Mouse (Mus musculus): Measurements from ENCODE around the gene Ubl4b. TPM values are rescaled to one million over a fixed set of nuclear protein-coding genes. Genes with fewer than 3 reads are reported as not detected.

Ubl4b gene
- not detected for polyA plus RNA-seq (2012; fragmentation: generic; extraction: Trizol)
- long read RNA-seq, experiment 1, result 0 reads
- long read RNA-seq, experiment 2, result 0 reads

DNA sequence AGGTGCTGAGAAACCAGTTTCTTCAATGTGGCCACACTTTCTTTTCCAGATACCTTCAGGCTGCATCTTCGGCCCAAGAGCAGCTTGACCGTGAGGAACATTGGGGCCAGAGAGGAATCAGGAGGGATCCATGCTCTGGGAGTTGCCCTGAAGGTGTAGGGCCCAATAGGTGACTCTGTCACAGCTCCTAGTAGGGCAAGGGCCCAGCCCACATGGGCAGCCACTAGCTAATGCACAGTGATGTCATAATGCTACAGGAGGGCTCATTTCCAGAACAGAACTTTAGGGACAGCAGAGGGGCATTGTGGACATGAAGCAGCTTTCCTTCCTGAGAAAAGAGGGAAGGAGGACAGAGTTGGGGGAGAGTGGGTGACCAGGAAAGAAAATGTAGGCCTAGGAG, at the start of gene Ubl4b:
Gene Ubl4b, minus strand, starts transcription at position 232 of the 400 bp plus-strand sequence.
- Histone ChIP-seq H3K36me3 (ENCODE audit: control insufficient read depth, insufficient read depth) (no peaks in the 10 kb centered on the region), H3K79me2 (ENCODE audit: control insufficient read depth, insufficient read depth) (no peaks in the 10 kb centered on the region), H3K4me3 (ENCODE audit: insufficient read depth, poor library complexity, severe bottlenecking) (no peak within 1 kb of the TSS), H3K79me3 (ENCODE audit: low read depth) (no peaks in the 10 kb centered on the region), H3ac (ENCODE audit: control insufficient read depth, insufficient read length, low read depth) (no peak within 1 kb of the TSS), H3K27me3 (ENCODE audit: control insufficient read depth, insufficient read depth, insufficient read length) (peaks cover 33% of the 10 kb centered on the region)
- TF ChIP-seq FOSL1 (IDR thresholded peaks at IDR 0.05; ENCODE audit: insufficient read depth, low read length, poor library complexity, severe bottlenecking), result no peak
- no peak for TF ChIP-seq USF1 (IDR thresholded peaks at IDR 0.05; ENCODE audit: low read depth)
- no peak for TF ChIP-seq CTCF (IDR thresholded peaks at IDR 0.05; ENCODE audit: control insufficient read depth, insufficient read depth, insufficient read length)
- no peak for TF ChIP-seq CEBPB (IDR thresholded peaks at IDR 0.05; ENCODE audit: low read depth)
- TF ChIP-seq MYOD1 (IDR thresholded peaks at IDR 0.05; ENCODE audit: control insufficient read depth, insufficient read length, low read depth), result no peak
- TF ChIP-seq MAX (IDR thresholded peaks at IDR 0.05), result no peak
- no peak for TF ChIP-seq MYOG (IDR thresholded peaks at IDR 0.05; ENCODE audit: control insufficient read depth, extremely low read depth, insufficient read length)

DNA sequence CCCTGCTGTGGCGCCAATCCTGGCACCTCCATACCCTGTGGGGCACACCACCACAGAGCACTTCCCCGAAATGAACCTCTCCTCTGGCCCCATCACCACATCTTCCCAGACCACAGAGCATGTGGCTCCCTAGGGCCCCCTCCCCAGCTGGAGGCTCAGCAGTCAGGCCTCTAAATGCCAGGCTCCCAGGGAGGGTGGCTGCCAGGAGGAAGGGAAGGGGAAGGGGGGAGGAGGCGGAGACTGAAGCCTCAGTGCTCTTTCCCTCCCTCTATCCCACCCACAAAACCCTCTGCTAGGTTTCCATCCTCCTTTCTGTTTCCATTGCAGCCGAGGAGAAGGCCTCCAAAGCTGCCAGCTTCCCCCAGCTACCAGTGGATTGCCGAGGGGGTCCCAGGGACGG, 45.3 kb upstream of the Ubl4b start:
- Histone ChIP-seq H3K79me2 (ENCODE audit: control insufficient read depth, insufficient read depth) (no peaks in the 10 kb centered on the region), H3K79me3 (ENCODE audit: low read depth) (no peaks in the 10 kb centered on the region), H3ac (ENCODE audit: control insufficient read depth, insufficient read length, low read depth) (no peak overlapping the region), H3K4me3 (ENCODE audit: insufficient read depth, poor library complexity, severe bottlenecking) (no peak overlapping the region), H3K36me3 (ENCODE audit: control insufficient read depth, insufficient read depth) (no peaks in the 10 kb centered on the region), H3K27me3 (ENCODE audit: control insufficient read depth, insufficient read depth, insufficient read length) (peaks cover 75% of the 10 kb centered on the region)
- TF ChIP-seq FOSL1 (IDR thresholded peaks at IDR 0.05; ENCODE audit: insufficient read depth, low read length, poor library complexity, severe bottlenecking), result no peak
- TF ChIP-seq CTCF (IDR thresholded peaks at IDR 0.05; ENCODE audit: control insufficient read depth, insufficient read depth, insufficient read length), result no peak
- TF ChIP-seq USF1 (IDR thresholded peaks at IDR 0.05; ENCODE audit: low read depth), result no peak

DNA sequence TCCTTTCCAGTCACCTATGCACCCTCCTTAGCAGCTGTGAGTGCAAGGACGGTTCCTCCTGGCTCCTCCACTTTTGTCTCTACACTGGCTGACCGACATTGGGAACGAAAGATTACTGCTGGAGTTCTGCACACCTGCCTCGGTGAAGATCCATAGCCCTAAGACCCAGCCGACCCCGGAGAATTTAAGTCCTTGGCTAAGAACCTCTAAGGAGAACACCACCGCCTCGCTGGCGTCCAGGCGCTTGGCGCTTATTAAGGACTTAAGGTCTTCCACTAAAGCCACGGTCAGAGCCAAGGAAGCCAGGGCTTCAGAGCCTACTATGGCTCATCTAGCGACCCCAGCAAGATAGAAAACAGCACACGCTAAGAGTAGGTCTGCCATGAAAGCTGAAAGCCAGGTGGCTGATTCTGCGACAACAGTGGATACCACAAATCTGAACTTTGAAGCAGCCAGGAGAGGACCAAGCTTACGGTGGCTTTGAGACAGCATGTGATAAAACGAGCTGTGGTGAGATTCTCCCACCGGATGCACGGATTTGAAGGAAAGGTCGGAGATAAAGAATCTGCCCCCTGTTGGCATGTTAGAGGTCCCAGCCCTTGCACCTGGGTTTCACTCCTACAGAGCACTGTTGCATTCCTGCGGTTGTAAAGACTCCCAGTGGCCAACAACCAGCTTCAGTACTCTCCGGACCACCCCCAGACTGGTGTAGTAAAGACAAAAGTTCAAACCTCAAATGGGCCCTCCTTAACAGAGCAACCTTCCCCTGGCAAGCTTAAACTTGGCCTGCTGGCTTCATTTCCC, 42.9 kb upstream of the Ubl4b start:
- H3K36me3 ChIP-seq (ENCODE audit: control insufficient read depth, insufficient read depth), result no peaks in the 10 kb centered on the region

GRCm38 (mm10) chr3:107597134-107597533, 42.3 kb upstream of the Ubl4b start:
- H3K79me3 ChIP-seq (ENCODE audit: low read depth), result no peaks in the 10 kb centered on the region
- no peak overlapping the region for H3ac ChIP-seq (ENCODE audit: control insufficient read depth, insufficient read length, low read depth)
- no peak overlapping the region for H3K4me3 ChIP-seq (ENCODE audit: insufficient read depth, poor library complexity, severe bottlenecking)
- no peak for TF ChIP-seq MYOG (IDR thresholded peaks at IDR 0.05; ENCODE audit: control insufficient read depth, extremely low read depth, insufficient read length)
- no peak for TF ChIP-seq USF1 (IDR thresholded peaks at IDR 0.05; ENCODE audit: low read depth)
- TF ChIP-seq CTCF (IDR thresholded peaks at IDR 0.05; ENCODE audit: control insufficient read depth, insufficient read depth, insufficient read length), result no peak
- no peak for TF ChIP-seq FOSL1 (IDR thresholded peaks at IDR 0.05; ENCODE audit: insufficient read depth, low read length, poor library complexity, severe bottlenecking)
- TF ChIP-seq MYOD1 (IDR thresholded peaks at IDR 0.05; ENCODE audit: control insufficient read depth, insufficient read length, low read depth), result no peak
- TF ChIP-seq CEBPB (IDR thresholded peaks at IDR 0.05; ENCODE audit: low read depth), result no peak
- no peak for TF ChIP-seq MAX (IDR thresholded peaks at IDR 0.05)
- peaks cover 81% of the 10 kb centered on the region for H3K27me3 ChIP-seq (ENCODE audit: control insufficient read depth, insufficient read depth, insufficient read length)
- no peaks in the 10 kb centered on the region for H3K36me3 ChIP-seq (ENCODE audit: control insufficient read depth, insufficient read depth)
- no peaks in the 10 kb centered on the region for H3K79me2 ChIP-seq (ENCODE audit: control insufficient read depth, insufficient read depth)

More for the DNA sequence above, 42.9 kb upstream of the Ubl4b start:
- TF ChIP-seq USF1 (IDR thresholded peaks at IDR 0.05; ENCODE audit: low read depth) (no peak), FOSL1 (IDR thresholded peaks at IDR 0.05; ENCODE audit: insufficient read depth, low read length, poor library complexity, severe bottlenecking) (no peak), CTCF (IDR thresholded peaks at IDR 0.05; ENCODE audit: control insufficient read depth, insufficient read depth, insufficient read length) (no peak)
- no peaks in the 10 kb centered on the region for H3K79me3 ChIP-seq (ENCODE audit: low read depth)
- H3K4me3 ChIP-seq (ENCODE audit: insufficient read depth, poor library complexity, severe bottlenecking), result no peak overlapping the region
- no peaks in the 10 kb centered on the region for H3K79me2 ChIP-seq (ENCODE audit: control insufficient read depth, insufficient read depth)
- H3K27me3 ChIP-seq (ENCODE audit: control insufficient read depth, insufficient read depth, insufficient read length), result peaks cover 82% of the 10 kb centered on the region
- no peak overlapping the region for H3ac ChIP-seq (ENCODE audit: control insufficient read depth, insufficient read length, low read depth)

DNA sequence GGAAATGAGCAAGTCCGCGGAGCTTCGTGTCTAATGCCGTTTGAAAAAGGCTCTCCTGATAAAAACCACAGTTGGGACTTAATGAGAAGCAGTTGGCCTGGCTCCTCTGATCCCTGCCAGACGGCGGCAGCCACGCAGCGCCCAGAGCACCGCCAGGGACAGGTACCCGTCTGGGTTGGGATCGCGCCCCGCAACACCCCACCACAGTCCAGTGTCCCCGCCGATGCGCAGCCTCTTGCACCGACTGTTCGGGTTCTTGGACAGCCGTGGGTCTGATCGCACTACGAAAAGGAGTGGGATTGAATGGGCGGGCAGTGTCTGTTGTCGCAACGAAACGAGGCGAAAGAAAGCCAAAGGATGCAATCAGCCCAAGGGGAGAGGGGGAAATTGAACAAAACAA, 41.7 kb upstream of the Ubl4b start:
- TF ChIP-seq USF1 (IDR thresholded peaks at IDR 0.05; ENCODE audit: low read depth) (no peak), MYOG (IDR thresholded peaks at IDR 0.05; ENCODE audit: control insufficient read depth, extremely low read depth, insufficient read length) (no peak), CTCF (IDR thresholded peaks at IDR 0.05; ENCODE audit: control insufficient read depth, insufficient read depth, insufficient read length) (no peak), FOSL1 (IDR thresholded peaks at IDR 0.05; ENCODE audit: insufficient read depth, low read length, poor library complexity, severe bottlenecking) (no peak), CEBPB (IDR thresholded peaks at IDR 0.05; ENCODE audit: low read depth) (no peak), MAX (IDR thresholded peaks at IDR 0.05) (no peak), MYOD1 (IDR thresholded peaks at IDR 0.05; ENCODE audit: control insufficient read depth, insufficient read length, low read depth) (no peak)
- Histone ChIP-seq H3ac (ENCODE audit: control insufficient read depth, insufficient read length, low read depth) (no peak overlapping the region), H3K36me3 (ENCODE audit: control insufficient read depth, insufficient read depth) (no peaks in the 10 kb centered on the region), H3K79me3 (ENCODE audit: low read depth) (no peaks in the 10 kb centered on the region), H3K27me3 (ENCODE audit: control insufficient read depth, insufficient read depth, insufficient read length) (peaks cover 78% of the 10 kb centered on the region), H3K4me3 (ENCODE audit: insufficient read depth, poor library complexity, severe bottlenecking) (no peak overlapping the region), H3K79me2 (ENCODE audit: control insufficient read depth, insufficient read depth) (no peaks in the 10 kb centered on the region)
